Mouse (Mus musculus) bone marrow macrophage, adult 2 months (primary cell): ENCODE measurements around the gene Cacna1b.

Experiments used
- CTCF ChIP-seq: IDR thresholded peaks from 2 replicates; pipeline ENCODE4 v1.5.1; 2012; ENCODE audit warnings: low read depth, mild to moderate bottlenecking, low read length, moderate library complexity
- POLR2A ChIP-seq: IDR thresholded peaks from 2 replicates; pipeline ENCODE4 v1.6.1; 2012; ENCODE audit warnings: mild to moderate bottlenecking, low read depth, low read length, borderline replicate concordance

DNA sequence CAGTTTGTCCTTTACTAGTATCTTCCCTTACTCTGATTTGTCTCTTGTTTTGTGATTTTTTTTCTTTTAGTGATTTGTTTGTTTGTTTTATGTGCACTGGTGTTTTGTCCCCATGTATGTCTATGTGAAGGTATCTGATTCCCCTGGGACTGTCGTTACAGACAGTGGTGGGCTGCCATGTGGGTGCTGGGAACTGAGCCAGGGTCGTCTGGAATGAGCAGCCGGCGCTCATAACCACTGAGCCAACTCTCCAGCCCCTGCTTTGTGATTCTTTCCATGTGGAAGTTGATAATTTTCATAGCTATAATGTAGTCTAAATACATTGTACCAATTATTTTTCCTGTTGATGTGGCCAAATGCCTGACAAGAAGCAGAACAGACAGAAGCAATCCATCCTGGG lies 7.9 kb upstream of the Cacna1b start:
- TF ChIP-seq POLR2A (no peak), CTCF (no peak)
